Mouse (Mus musculus) heart, embryonic 16.5 days (tissue): ENCODE measurements around the gene Hhipl1. TPM values are rescaled to one million over a fixed set of nuclear protein-coding genes. Genes with fewer than 3 reads are reported as not detected.

Experiments
- ATAC-seq: fragments of 200-750 bp; cut with Nextera tagmentation; replicated peaks from 2 replicates; pipeline ENCODE4 v1.8.0; 2017; ENCODE audit warnings: moderate number of reproducible peaks; ENCODE audit not compliant: insufficient read depth, low FRiP score; ENCODE audit errors: extremely low read depth
- H3K27ac ChIP-seq: fragments of 300-500 bp; sonication (generic); 2 replicates; pipeline ENCODE4 v1.5.1; 2014; ENCODE audit warnings: mild to moderate bottlenecking, low read length, control low read depth, moderate library complexity
- H3K27me3 ChIP-seq: fragments of 300-500 bp; sonication (generic); 2 replicates; pipeline ENCODE4 v1.6.1; 2014; ENCODE audit warnings: low read length, mixed read lengths; ENCODE audit not compliant: control insufficient read depth, insufficient read depth
- H3K36me3 ChIP-seq: fragments of 300-500 bp; sonication (generic); 2 replicates; pipeline ENCODE4 v1.6.1; 2014; ENCODE audit not compliant: control insufficient read depth, insufficient read depth
- H3K4me1 ChIP-seq: fragments of 300-500 bp; sonication (generic); 2 replicates; pipeline ENCODE4 v1.6.1; 2014; ENCODE audit warnings: low read length, mixed read lengths; ENCODE audit not compliant: control insufficient read depth, insufficient read depth
- H3K4me2 ChIP-seq: fragments of 300-500 bp; sonication (generic); 2 replicates; pipeline ENCODE4 v1.6.1; 2014; ENCODE audit warnings: low read depth, mild to moderate bottlenecking, control low read depth, low read length
- H3K4me3 ChIP-seq: fragments of 300-500 bp; sonication (generic); 2 replicates; pipeline ENCODE4 v1.5.1; 2014; ENCODE audit warnings: mild to moderate bottlenecking, control low read depth, low read length
- H3K9ac ChIP-seq: fragments of 300-500 bp; sonication (generic); 2 replicates; pipeline ENCODE4 v1.6.1; 2014; ENCODE audit warnings: low read length, control low read depth
- H3K9me3 ChIP-seq: fragments of 300-500 bp; sonication (generic); replicated peaks from 2 replicates; pipeline ENCODE4 v1.6.1; 2016; ENCODE audit warnings: low read length; ENCODE audit not compliant: control insufficient read depth
- WGBS: fragments of 180-500 bp; shearing (Covaris S2); extraction: QIAGEN DNeasy Blood & Tissue Kit; methylation state at CpG from one replicate; pipeline ENCODE4 v1.1.7; 2014; 5-methylcytosine and 5-hydroxymethylcytosine counted together
- polyA plus RNA-seq: library from polyadenylated mRNA; unstranded; fragments of >200 nt; fragmentation: Nextera tagmentation; extraction: Ambion mirVana; gene quantifications from 2 replicates; pipeline ENCODE4 v1.2.1, GENCODE M21; 2015

Hhipl1 gene
- polyA plus RNA-seq, 1 experiment from 2014 or later = 0.84 TPM

- Histone ChIP-seq H3K36me3 (no peaks in the 10 kb centered on the region), H3K9me3 (no peaks in the 10 kb centered on the region), H3K4me1 (peaks cover 8% of the 10 kb centered on the region; the same call in 1 of the 2 replicates), H3K27me3 (peaks cover 17% of the 10 kb centered on the region), H3K9ac (no peak overlapping the region), H3K4me3 (no peak overlapping the region), H3K27ac (0 out of 2 replicates have a peak overlapping the region, but pooled peaks have one; percentile 7), H3K4me2 (no peak overlapping the region)
- peak; percentile 37; the same call in 1 of the 2 replicates for ATAC-seq
- 72% methylated on average over 16 of the region's 16 CpGs for WGBS
Measured at GRCm38 (mm10) chr12:108308363-108308856, 2.3 kb downstream of the Hhipl1 start.

- Histone ChIP-seq H3K36me3 (no peaks in the 10 kb centered on the region), H3K9ac (no peak overlapping the region), H3K9me3 (no peaks in the 10 kb centered on the region), H3K4me3 (no peak overlapping the region), H3K27ac (no peak overlapping the region), H3K4me2 (no peak overlapping the region), H3K27me3 (peaks cover 14% of the 10 kb centered on the region), H3K4me1 (peaks cover 8% of the 10 kb centered on the region; the same call in 1 of the 2 replicates)
- 45% methylated on average over 7 of the region's 8 CpGs for WGBS
- no peak for ATAC-seq
Measured at GRCm38 (mm10) chr12:108309116-108309794, 3.2 kb downstream of the Hhipl1 start.

DNA sequence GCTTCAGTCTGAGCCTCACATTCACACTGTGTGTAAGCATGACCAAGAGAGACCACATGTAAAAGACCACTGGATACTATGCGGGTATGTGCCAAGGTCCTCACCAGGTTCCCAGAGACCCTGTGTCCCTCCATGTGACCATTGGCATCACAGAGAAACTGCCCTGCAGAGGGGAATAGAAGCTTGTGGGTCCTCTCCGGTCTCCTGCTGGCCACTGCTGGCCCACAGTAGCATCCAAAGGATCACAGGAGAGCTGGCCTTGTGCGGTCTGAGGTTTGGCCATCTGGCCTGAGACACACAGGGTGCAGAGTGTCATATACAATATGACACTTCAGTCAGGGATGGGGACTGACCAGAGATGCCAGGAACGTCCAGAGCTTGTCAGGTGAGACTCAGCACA, 4.0 kb downstream of the Hhipl1 start:
- WGBS = 83% methylated on average over 4 of the region's 4 CpGs
- Histone ChIP-seq H3K27ac (no peak overlapping the region), H3K27me3 (peaks cover 12% of the 10 kb centered on the region), H3K9me3 (no peaks in the 10 kb centered on the region), H3K4me2 (no peak overlapping the region), H3K9ac (no peak overlapping the region), H3K4me1 (peaks cover 8% of the 10 kb centered on the region; the same call in 1 of the 2 replicates), H3K4me3 (no peak overlapping the region), H3K36me3 (no peaks in the 10 kb centered on the region)
- no peak for ATAC-seq

DNA sequence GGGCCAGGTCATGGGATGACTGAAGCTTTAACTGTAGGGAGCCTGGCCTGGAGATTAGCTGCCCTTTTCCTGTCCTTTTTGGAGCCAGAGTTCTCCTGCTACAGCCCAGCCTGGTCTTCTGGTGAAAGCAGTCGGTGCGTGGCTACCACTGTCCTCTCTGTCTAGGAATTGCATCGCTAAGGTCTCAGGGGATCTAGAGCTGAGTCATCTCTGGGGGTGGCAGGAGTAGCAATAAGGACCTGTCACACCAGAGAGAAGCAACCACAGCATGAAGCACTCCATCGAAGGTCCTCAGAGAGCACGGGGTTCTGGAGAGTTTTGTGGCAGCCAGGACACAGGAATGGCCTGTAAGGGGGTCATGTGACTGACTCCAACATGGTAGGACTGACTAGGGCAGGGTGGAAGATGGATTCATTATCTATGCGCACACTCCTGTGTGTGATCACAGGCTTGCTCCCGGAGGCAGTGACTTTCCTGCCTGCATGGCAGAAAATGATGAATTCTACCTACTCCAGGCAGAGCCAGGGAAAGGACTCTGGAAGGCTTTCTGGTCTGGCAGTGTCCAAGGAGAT, 4.5 kb downstream of the Hhipl1 start:
- 64% methylated on average over 7 of the region's 7 CpGs for WGBS
- Histone ChIP-seq H3K9me3 (no peaks in the 10 kb centered on the region), H3K4me2 (no peak overlapping the region), H3K9ac (no peak overlapping the region), H3K4me1 (peaks cover 8% of the 10 kb centered on the region; the same call in 1 of the 2 replicates), H3K27me3 (peaks cover 7% of the 10 kb centered on the region), H3K4me3 (no peak overlapping the region), H3K27ac (no peak overlapping the region), H3K36me3 (no peaks in the 10 kb centered on the region)
- ATAC-seq = no peak

DNA sequence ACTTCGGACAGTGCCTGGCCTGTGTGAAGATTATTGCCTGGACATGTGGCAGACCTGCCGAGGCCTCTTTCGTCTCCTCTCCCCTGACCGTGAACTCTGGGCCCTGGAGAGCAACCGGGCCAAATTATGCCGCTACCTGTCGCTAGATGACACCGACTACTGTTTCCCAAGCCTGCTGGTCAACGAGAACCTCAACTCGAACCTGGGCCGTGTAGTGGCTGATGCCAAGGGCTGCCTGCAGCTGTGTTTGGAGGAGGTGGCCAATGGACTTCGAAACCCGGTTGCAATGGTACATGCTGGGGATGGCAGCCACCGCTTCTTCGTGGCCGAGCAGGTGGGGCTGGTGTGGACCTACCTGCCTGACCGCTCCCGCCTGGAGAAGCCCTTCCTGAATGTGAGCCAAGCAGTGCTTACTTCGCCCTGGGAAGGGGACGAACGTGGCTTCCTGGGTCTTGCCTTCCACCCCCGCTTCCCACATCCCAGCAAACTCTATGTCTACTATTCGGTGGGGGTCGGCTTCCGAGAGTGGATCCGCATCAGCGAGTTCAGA, 5.7 kb downstream of the Hhipl1 start:
- H3K9ac ChIP-seq = no peak overlapping the region
- H3K4me2 ChIP-seq = no peak overlapping the region
- no peak overlapping the region for H3K4me3 ChIP-seq
- no peaks in the 10 kb centered on the region for H3K9me3 ChIP-seq
- H3K27me3 ChIP-seq = peaks cover 10% of the 10 kb centered on the region
- 0 out of 2 replicates have a peak, but pooled peaks cover 4% of the 10 kb centered on the region for H3K4me1 ChIP-seq
- 88% methylated on average over 27 of the region's 27 CpGs for WGBS
- H3K27ac ChIP-seq = no peak overlapping the region
- H3K36me3 ChIP-seq = no peaks in the 10 kb centered on the region
- ATAC-seq = no peak

- 0 out of 2 replicates have a peak, but pooled peaks cover 2% of the 10 kb centered on the region for H3K4me1 ChIP-seq
- no peak for ATAC-seq
- no peak overlapping the region for H3K4me3 ChIP-seq
- H3K9ac ChIP-seq = no peak overlapping the region
- peaks cover 16% of the 10 kb centered on the region for H3K27me3 ChIP-seq
- WGBS = 53% methylated on average over 6 of the region's 6 CpGs
- H3K4me2 ChIP-seq = no peak overlapping the region
- H3K9me3 ChIP-seq = no peaks in the 10 kb centered on the region
- no peaks in the 10 kb centered on the region for H3K36me3 ChIP-seq
- no peak overlapping the region for H3K27ac ChIP-seq
Measured at GRCm38 (mm10) chr12:108312432-108312851, 6.4 kb downstream of the Hhipl1 start.

GRCm38 (mm10) chr12:108313244-108313772, 7.2 kb downstream of the Hhipl1 start:
- Histone ChIP-seq H3K27me3 (peaks cover 22% of the 10 kb centered on the region), H3K9me3 (no peaks in the 10 kb centered on the region), H3K4me1 (peaks cover 2% of the 10 kb centered on the region), H3K27ac (no peak overlapping the region), H3K4me2 (no peak overlapping the region), H3K36me3 (no peaks in the 10 kb centered on the region), H3K4me3 (no peak overlapping the region), H3K9ac (no peak overlapping the region)
- whole genome bisulfite sequencing = 88% methylated on average over 1 of the region's 1 CpGs
- no peak for ATAC-seq

DNA sequence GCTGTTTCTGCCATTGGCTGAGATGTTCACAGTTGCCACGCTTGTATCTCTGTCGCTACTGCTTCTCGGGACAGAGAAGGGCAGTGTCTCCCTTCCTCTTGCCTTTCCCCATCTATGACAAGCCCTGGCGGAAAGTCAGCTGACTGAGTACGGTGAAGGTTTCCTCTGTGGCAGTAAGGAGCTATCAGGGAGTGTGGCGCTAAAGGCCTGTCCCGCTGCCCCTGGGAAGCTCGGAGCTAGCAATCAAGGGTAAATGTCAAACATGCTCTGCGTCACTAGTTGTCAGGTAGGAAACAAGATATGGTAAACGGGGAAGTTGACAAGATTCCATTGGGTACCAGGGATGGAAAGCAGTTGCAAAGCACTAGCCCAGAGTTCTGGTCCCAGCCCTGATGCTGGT, 9.7 kb downstream of the Hhipl1 start:
- H3K36me3 ChIP-seq = no peaks in the 10 kb centered on the region
- H3K9me3 ChIP-seq = no peaks in the 10 kb centered on the region
- no peak overlapping the region for H3K4me2 ChIP-seq
- WGBS = 27% methylated on average over 10 of the region's 10 CpGs
- H3K27me3 ChIP-seq = peaks cover 40% of the 10 kb centered on the region
- no peak overlapping the region for H3K9ac ChIP-seq
- H3K4me3 ChIP-seq = no peak overlapping the region
- peaks cover 2% of the 10 kb centered on the region for H3K4me1 ChIP-seq
- no peak overlapping the region for H3K27ac ChIP-seq
- no peak for ATAC-seq

GRCm38 (mm10) chr12:108316655-108317054, 10.6 kb downstream of the Hhipl1 start:
- no peaks in the 10 kb centered on the region for H3K36me3 ChIP-seq
- H3K9me3 ChIP-seq = no peaks in the 10 kb centered on the region
- H3K4me3 ChIP-seq = no peak overlapping the region
- peaks cover 40% of the 10 kb centered on the region for H3K27me3 ChIP-seq
- no peak overlapping the region for H3K27ac ChIP-seq
- H3K4me2 ChIP-seq = no peak overlapping the region
- H3K4me1 ChIP-seq = peaks cover 2% of the 10 kb centered on the region
- no peak overlapping the region for H3K9ac ChIP-seq
- WGBS = 51% methylated on average over 6 of the region's 6 CpGs
- ATAC-seq = no peak
